Mouse (Mus musculus) limb, embryonic 13.5 days (tissue): ENCODE measurements around the gene Ugt1a5. TPM values are rescaled to one million over a fixed set of nuclear protein-coding genes. Genes with fewer than 3 reads are reported as not detected.

Source experiments
- ATAC-seq: fragments of 200-750 bp; cut with Nextera tagmentation; 2 replicates; pipeline ENCODE4 v1.8.0; 2017; ENCODE audit warnings: low read depth, moderate number of reproducible peaks, moderate TSS enrichment; ENCODE audit not compliant: low FRiP score
- H3K27ac ChIP-seq: fragments of 300-500 bp; sonication (generic); 2 replicates; pipeline ENCODE4 v1.5.1; 2015; ENCODE audit warnings: inconsistent platforms, mild to moderate bottlenecking, moderate library complexity
- H3K27me3 ChIP-seq: fragments of 300-500 bp; sonication (generic); 2 replicates; pipeline ENCODE4 v1.6.1; 2015; ENCODE audit warnings: mild to moderate bottlenecking, inconsistent platforms
- H3K36me3 ChIP-seq: fragments of 300-500 bp; sonication (generic); 2 replicates; pipeline ENCODE4 v1.6.1; 2015; ENCODE audit warnings: inconsistent platforms, mild to moderate bottlenecking, moderate library complexity
- H3K4me1 ChIP-seq: fragments of 300-500 bp; sonication (generic); 2 replicates; pipeline ENCODE4 v1.6.1; 2015; ENCODE audit warnings: inconsistent platforms
- H3K4me2 ChIP-seq: fragments of 300-500 bp; sonication (generic); replicated peaks from 2 replicates; pipeline ENCODE4 v1.6.1; 2015; ENCODE audit warnings: inconsistent platforms, mild to moderate bottlenecking, moderate library complexity
- H3K4me3 ChIP-seq: fragments of 300-500 bp; sonication (generic); 2 replicates; pipeline ENCODE4 v1.5.1; 2015; ENCODE audit warnings: moderate library complexity, mild to moderate bottlenecking, inconsistent platforms
- H3K9ac ChIP-seq: fragments of 300-500 bp; sonication (generic); 2 replicates; pipeline ENCODE4 v1.6.1; 2015; ENCODE audit warnings: mild to moderate bottlenecking, inconsistent platforms
- H3K9me3 ChIP-seq: fragments of 300-500 bp; sonication (generic); 2 replicates; pipeline ENCODE4 v1.6.1; 2016; ENCODE audit warnings: inconsistent platforms
- WGBS: fragments of 180-500 bp; shearing (Covaris S2); methylation state at CpG from one replicate; pipeline ENCODE4 v1.1.7; 2015; 5-methylcytosine and 5-hydroxymethylcytosine counted together
- polyA plus RNA-seq: library from polyadenylated mRNA; unstranded; fragments of >200 nt; fragmentation: Nextera tagmentation; extraction: Ambion mirVana; gene quantifications from 2 replicates; pipeline ENCODE4 v1.2.1, GENCODE M21; 2015

Ugt1a5 gene
- polyA plus RNA-seq, 1 experiment from 2014 or later: not detected

- H3K27me3 ChIP-seq: no peaks in the 10 kb centered on the region
- H3K27ac ChIP-seq: no peak overlapping the region
- H3K4me3 ChIP-seq: no peak overlapping the region
- H3K36me3 ChIP-seq: no peaks in the 10 kb centered on the region
- ATAC-seq: 0 out of 2 replicates have a peak, but pooled peaks have one; percentile 12
- no peaks in the 10 kb centered on the region for H3K4me1 ChIP-seq
- no peak overlapping the region for H3K9ac ChIP-seq
- WGBS: 71% methylated on average over 7 of the region's 7 CpGs
- peaks cover 79% of the 10 kb centered on the region for H3K9me3 ChIP-seq
- H3K4me2 ChIP-seq: no peak overlapping the region
Observed at GRCm38 (mm10) chr1:88228121-88228520, 62.3 kb downstream of the Ugt1a5 start.

- Histone ChIP-seq H3K36me3 (no peaks in the 10 kb centered on the region), H3K27ac (no peak overlapping the region), H3K4me2 (no peak overlapping the region), H3K4me1 (no peaks in the 10 kb centered on the region), H3K4me3 (no peak overlapping the region), H3K9me3 (peaks cover 94% of the 10 kb centered on the region), H3K9ac (no peak overlapping the region), H3K27me3 (no peaks in the 10 kb centered on the region)
- 80% methylated on average over 3 of the region's 3 CpGs for WGBS
- ATAC-seq: no peak
Observed at GRCm38 (mm10) chr1:88229566-88229965, 63.8 kb downstream of the Ugt1a5 start.

- no peaks in the 10 kb centered on the region for H3K36me3 ChIP-seq
- no peak overlapping the region for H3K4me3 ChIP-seq
- ATAC-seq: no peak
- H3K27ac ChIP-seq: no peak overlapping the region
- no peaks in the 10 kb centered on the region for H3K4me1 ChIP-seq
- H3K9ac ChIP-seq: no peak overlapping the region
- no peaks in the 10 kb centered on the region for H3K27me3 ChIP-seq
- H3K4me2 ChIP-seq: no peak overlapping the region
- 83% methylated on average over 5 of the region's 5 CpGs for WGBS
- H3K9me3 ChIP-seq: peaks cover 98% of the 10 kb centered on the region
Observed at GRCm38 (mm10) chr1:88229986-88230385, 64.2 kb downstream of the Ugt1a5 start.

- H3K27me3 ChIP-seq: no peaks in the 10 kb centered on the region
- H3K9me3 ChIP-seq: peaks cover 100% of the 10 kb centered on the region
- 73% methylated on average over 7 of the region's 7 CpGs for WGBS
- H3K4me1 ChIP-seq: no peaks in the 10 kb centered on the region
- H3K4me2 ChIP-seq: no peak overlapping the region
- ATAC-seq: no peak
- H3K4me3 ChIP-seq: no peak overlapping the region
- H3K36me3 ChIP-seq: no peaks in the 10 kb centered on the region
- H3K27ac ChIP-seq: no peak overlapping the region
- H3K9ac ChIP-seq: no peak overlapping the region
Observed at GRCm38 (mm10) chr1:88230421-88230820, 64.6 kb downstream of the Ugt1a5 start.

- H3K27ac ChIP-seq: no peak overlapping the region
- H3K36me3 ChIP-seq: no peaks in the 10 kb centered on the region
- no peak overlapping the region for H3K4me3 ChIP-seq
- no peaks in the 10 kb centered on the region for H3K27me3 ChIP-seq
- H3K4me2 ChIP-seq: no peak overlapping the region
- peaks cover 100% of the 10 kb centered on the region for H3K9me3 ChIP-seq
- no peaks in the 10 kb centered on the region for H3K4me1 ChIP-seq
- no peak overlapping the region for H3K9ac ChIP-seq
- WGBS: 76% methylated on average over 6 of the region's 6 CpGs
- no peak for ATAC-seq
Observed at GRCm38 (mm10) chr1:88230981-88231802, 65.4 kb downstream of the Ugt1a5 start.

GRCm38 (mm10) chr1:88231803-88232499, 66.1 kb downstream of the Ugt1a5 start:
- no peak overlapping the region for H3K4me3 ChIP-seq
- H3K4me2 ChIP-seq: no peak overlapping the region
- H3K9me3 ChIP-seq: peaks cover 97% of the 10 kb centered on the region
- H3K36me3 ChIP-seq: no peaks in the 10 kb centered on the region
- H3K4me1 ChIP-seq: no peaks in the 10 kb centered on the region
- no peak overlapping the region for H3K27ac ChIP-seq
- H3K9ac ChIP-seq: no peak overlapping the region
- no peak for ATAC-seq
- no peaks in the 10 kb centered on the region for H3K27me3 ChIP-seq
- 70% methylated on average over 7 of the region's 7 CpGs for WGBS

GRCm38 (mm10) chr1:88232664-88233380, 67.0 kb downstream of the Ugt1a5 start:
- Histone ChIP-seq H3K9me3 (peaks cover 97% of the 10 kb centered on the region), H3K9ac (no peak overlapping the region), H3K27me3 (no peaks in the 10 kb centered on the region), H3K27ac (no peak overlapping the region), H3K4me2 (no peak overlapping the region), H3K4me3 (no peak overlapping the region), H3K36me3 (no peaks in the 10 kb centered on the region), H3K4me1 (no peaks in the 10 kb centered on the region)
- WGBS: 57% methylated on average over 3 of the region's 3 CpGs
- no peak for ATAC-seq

GRCm38 (mm10) chr1:88233421-88234247, 67.8 kb downstream of the Ugt1a5 start:
- H3K36me3 ChIP-seq: no peaks in the 10 kb centered on the region
- no peak overlapping the region for H3K4me2 ChIP-seq
- ATAC-seq: no peak
- no peak overlapping the region for H3K4me3 ChIP-seq
- no peaks in the 10 kb centered on the region for H3K27me3 ChIP-seq
- H3K9me3 ChIP-seq: peaks cover 97% of the 10 kb centered on the region
- WGBS: 70% methylated on average over 14 of the region's 14 CpGs
- no peak overlapping the region for H3K9ac ChIP-seq
- H3K27ac ChIP-seq: no peak overlapping the region
- no peaks in the 10 kb centered on the region for H3K4me1 ChIP-seq

- 65% methylated on average over 4 of the region's 4 CpGs for WGBS
- Histone ChIP-seq H3K36me3 (no peaks in the 10 kb centered on the region), H3K9ac (no peak overlapping the region), H3K4me3 (no peak overlapping the region), H3K27me3 (no peaks in the 10 kb centered on the region), H3K27ac (no peak overlapping the region), H3K9me3 (peaks cover 97% of the 10 kb centered on the region), H3K4me1 (no peaks in the 10 kb centered on the region), H3K4me2 (no peak overlapping the region)
- no peak for ATAC-seq
Observed at GRCm38 (mm10) chr1:88234248-88234610, 68.4 kb downstream of the Ugt1a5 start.

GRCm38 (mm10) chr1:88234646-88235045, 68.8 kb downstream of the Ugt1a5 start:
- Histone ChIP-seq H3K9me3 (peaks cover 97% of the 10 kb centered on the region), H3K27me3 (no peaks in the 10 kb centered on the region), H3K4me2 (no peak overlapping the region), H3K27ac (no peak overlapping the region), H3K9ac (no peak overlapping the region), H3K36me3 (no peaks in the 10 kb centered on the region), H3K4me1 (no peaks in the 10 kb centered on the region), H3K4me3 (no peak overlapping the region)
- ATAC-seq: no peak
- WGBS: 44% methylated on average over 5 of the region's 5 CpGs

- Histone ChIP-seq H3K4me1 (no peaks in the 10 kb centered on the region), H3K4me2 (no peak overlapping the region), H3K4me3 (no peak overlapping the region), H3K27me3 (no peaks in the 10 kb centered on the region), H3K9ac (no peak overlapping the region), H3K36me3 (no peaks in the 10 kb centered on the region), H3K27ac (no peak overlapping the region), H3K9me3 (peaks cover 97% of the 10 kb centered on the region)
- 65% methylated on average over 11 of the region's 11 CpGs for WGBS
- ATAC-seq: 0 out of 2 replicates have a peak, but pooled peaks have one; percentile 1
Observed at GRCm38 (mm10) chr1:88235046-88235893, 69.5 kb downstream of the Ugt1a5 start.
